Mouse (Mus musculus): ENCODE results near the gene Lin7a.

DNA sequence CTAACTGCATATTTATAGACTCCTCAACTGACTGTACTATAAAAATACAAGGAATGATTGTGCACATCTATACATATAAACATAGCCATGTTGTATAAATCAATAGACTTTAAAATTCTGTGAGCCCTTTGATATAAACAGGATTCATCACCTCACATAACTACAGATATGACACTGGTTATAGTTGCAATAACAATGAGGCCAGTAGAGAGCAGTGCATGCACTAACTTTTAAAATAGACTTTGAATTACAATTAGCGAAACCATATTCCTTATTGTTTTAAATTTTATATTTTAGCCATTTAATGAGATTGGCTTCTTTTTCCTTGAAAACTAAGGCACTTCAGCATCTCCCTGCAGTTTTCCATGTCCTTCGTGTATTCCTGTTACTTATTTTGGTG is 11.1 kb upstream of the Lin7a start:
- TF ChIP-seq POLR2AphosphoS5 (IDR thresholded peaks at IDR 0.05; ENCODE audit: insufficient replicate concordance, low read depth, low read length) (no peak), CTCF (IDR thresholded peaks at IDR 0.05; ENCODE audit: low read depth, low read length) (no peak)

Measured in G1E (cell line).